Mouse (Mus musculus): ENCODE results near the gene Fam90a1a.
"Not testable (repeated sequence)": the region's sequence is repeated elsewhere in the genome, so short reads cannot be mapped to it uniquely, and the experiment has no call there.

Fam90a1a gene

DNA sequence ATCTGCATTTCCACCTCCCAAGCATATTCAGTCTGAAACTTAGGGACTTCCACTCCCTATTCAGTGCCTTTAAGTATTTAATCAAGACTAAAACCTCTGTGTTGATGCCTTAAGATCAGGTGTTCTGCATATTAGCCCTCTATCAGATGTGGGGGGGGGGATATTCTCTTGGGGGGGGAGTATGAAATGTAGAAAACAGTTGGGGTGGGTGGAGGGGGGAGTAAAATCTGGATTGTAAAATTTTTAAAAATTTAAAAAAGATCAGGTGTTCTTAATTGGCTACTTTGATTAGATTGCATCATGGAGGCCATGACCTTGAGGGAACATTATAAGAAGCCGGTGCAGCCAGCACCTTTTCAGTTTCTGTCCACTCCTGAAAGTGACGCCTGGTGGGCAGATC, at the start of gene Fam90a1a:
Gene Fam90a1a (plus strand): TSS at position 301 of the 400 bp plus-strand sequence.
- DNase-seq = no peak

DNA sequence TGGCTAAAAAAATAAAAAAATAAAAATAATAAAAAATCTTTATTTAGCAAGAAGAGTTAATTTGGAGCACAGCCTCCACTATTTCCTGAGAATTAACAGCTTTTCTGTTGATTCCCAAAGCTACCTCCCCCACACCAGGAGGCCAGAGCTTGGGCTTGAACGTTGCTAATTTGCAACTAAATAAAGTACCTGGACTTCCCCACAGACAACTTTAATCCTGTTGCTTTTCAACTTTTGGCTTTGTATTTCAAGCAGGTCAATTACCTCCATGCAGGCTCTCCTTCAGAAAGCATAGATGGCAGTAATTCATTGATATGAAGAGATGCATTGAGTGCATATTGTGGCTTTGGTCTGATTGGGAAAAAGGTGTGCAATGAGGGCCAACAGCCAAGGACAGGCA, 46.6 kb upstream of the Fam90a1a start:
- DNase-seq = no peak

DNA sequence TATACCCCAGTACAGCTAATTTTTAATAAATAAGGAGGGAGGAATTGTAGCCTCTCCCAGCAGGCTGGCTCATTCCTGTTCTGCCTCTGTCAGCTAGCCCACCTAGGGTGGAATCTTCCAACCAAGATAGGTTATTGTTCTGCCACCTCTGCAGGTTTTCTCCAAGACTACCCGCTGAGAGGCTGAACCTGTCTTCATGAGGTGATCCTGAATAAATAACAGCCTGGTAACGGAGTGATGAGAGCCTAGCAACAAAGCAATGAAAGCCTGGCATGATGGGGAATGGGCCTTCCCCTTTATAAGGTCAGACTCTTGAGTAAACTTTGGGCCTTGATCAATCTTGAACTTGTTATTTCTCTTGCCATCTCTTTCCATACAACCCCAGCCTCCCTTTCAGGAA, 46.0 kb upstream of the Fam90a1a start:
- DNase-seq = no peak

DNA sequence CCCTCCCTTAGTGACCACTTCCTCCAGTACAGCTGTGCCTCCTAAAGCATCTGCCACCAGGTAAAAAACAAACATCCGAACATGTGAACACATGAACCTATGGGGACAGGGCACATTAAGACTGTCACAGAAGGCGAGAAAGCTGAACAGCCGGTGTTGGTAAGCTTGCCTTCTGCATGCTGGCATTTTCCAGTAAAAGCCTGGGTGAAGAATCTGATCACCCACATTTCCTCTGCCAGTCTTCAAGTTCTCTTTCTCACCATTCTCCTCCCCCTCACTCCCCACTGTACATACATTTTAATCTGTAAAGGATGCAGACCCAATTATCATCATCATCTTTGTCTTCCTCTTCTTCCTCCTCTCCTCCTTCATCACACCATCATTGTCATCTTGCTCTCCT, 42.9 kb upstream of the Fam90a1a start:
- DNase-seq = no peak

DNA sequence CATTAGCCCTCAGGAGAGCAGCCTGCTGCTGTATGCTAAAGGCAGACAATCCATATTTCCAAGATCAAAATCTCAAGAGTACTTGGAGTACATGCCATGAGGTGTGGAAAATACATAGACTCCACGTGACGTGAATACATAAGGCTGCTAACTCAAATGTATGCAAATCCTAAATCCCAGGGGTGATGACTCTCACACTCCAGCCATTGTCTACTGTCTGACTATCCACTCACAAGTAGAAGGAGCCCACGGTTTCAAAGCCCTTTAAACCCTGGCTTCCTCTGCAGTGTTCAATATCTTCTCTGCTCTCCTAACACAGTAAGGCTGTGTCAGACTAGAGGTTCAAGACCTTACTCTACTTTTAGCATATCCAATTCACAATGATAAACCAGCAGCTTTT, 27.8 kb upstream of the Fam90a1a start:
- not testable (repeated sequence) for DNase-seq

DNA sequence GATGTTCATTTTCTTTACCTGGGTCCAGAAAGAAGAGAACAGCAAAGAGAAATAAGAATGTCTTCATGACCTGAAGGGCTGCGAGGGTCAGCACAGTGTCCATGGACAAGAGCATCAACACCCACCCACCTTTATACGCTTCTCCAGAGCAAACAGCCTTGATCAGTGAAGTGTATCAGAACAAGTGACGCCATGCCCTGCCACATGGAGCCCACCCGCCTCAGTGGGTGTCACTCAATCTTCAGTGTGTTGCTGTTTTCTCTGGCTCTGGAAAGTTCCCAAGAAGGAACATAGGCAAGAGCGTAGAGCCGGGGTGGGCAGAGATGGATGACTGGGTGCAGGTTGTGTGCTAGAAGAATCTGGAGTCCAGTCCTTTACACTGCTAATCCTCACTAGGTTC, 25.9 kb upstream of the Fam90a1a start, which contains the start of gene Defb15:
Gene Defb15 (minus strand): TSS at position 101 of the 400 bp plus-strand sequence.
- no peak for DNase-seq

DNA sequence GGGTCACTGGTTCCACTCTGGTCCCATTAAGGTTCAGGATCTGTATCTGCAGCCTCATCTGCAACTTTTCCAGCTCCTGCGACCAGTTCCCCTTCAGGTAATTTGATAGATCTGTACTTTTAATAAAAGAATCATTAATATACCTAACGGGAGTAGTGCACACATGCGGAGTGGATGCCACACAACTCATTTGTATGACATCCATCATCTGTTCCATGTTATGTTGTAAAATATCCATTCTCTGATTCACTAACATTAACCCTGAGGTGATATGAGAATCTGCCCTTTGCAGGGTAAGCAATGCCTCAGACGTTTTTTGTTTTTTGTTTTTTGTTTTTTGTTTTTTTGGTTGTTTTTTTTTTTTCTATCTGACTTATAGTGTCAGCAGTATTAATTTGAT, 20.5 kb upstream of the Fam90a1a start, which contains the start of gene Defb35:
Gene Defb35 (plus strand): TSS at position 301 of the 400 bp plus-strand sequence.
- DNase-seq = not testable (repeated sequence)

DNA sequence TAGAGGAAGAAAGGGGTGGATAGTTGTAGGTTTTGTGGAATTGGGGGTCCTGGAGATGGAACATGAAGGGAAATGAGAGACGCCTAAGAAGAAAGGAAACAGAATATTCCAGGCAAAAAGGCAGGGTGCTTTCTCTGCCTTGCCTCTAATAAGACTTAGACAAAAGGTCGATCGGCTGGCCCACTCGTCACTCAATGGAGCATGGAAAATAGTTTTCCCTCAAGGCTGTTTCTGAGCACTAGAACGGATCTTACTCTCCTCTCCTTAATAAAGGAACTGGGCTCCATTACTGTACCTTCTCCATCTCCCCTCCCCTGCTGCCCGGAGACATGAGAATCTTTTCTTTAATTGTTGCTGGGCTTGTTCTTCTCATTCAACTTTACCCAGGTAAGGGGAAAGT, 12.1 kb upstream of the Fam90a1a start, which contains the start of gene Defb13:
Gene Defb13 (plus strand): TSS at position 301 of the 400 bp plus-strand sequence.
- DNase-seq = no peak

DNA sequence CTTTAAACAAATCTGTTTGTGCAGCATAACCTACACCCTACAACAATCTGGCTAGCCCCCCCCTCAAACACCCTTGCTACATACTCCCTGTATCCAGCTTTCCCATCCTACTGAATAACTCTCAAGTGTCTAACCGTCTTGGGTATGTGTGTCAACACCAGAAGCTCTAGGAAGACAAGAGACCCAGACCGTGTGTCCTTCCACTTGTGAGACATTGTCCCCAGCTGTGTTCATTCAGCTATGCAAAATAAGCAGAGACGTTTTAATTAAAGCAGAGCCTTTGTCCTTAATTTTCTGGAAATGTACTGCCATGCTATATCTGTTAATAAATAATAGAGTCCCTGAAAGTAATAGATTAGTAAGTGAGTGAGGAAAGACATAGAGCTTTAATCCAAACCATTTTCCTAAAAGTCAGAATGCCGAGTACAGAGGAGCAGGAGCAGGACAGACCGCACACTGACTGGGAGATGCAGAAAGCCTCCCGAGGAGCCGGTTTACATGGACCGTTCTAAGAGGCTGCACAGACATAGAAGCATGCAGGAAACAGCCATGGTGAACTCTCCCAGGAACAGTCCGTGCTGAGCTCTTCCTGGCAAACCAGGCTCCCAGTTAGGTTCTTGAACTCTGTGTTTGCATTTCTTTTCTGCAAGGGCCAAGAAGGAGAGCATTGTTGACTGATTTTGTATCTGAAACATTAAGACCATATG, 11.1 kb upstream of the Fam90a1a start:
- no peak for DNase-seq

DNA sequence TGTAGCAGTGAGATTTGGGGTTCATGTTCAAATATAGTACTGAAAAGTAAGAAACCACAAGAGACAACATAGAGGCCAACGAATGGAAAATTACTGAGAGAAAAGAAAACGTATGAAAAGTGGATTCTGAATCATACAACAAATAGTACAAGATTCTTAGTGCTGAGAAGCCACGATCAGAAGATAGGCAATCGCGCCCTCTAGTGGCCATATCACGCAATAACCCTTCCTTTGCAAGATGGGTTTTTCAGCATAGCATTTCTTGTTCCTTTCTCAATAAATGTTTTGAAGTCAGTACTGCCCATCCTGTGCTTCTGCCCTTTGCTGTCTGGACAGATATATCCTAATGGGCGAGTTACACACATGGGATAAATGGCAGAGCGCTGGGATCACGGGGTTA, 3.2 kb upstream of the Fam90a1a start:
- peak; percentile 66 for DNase-seq

DNA sequence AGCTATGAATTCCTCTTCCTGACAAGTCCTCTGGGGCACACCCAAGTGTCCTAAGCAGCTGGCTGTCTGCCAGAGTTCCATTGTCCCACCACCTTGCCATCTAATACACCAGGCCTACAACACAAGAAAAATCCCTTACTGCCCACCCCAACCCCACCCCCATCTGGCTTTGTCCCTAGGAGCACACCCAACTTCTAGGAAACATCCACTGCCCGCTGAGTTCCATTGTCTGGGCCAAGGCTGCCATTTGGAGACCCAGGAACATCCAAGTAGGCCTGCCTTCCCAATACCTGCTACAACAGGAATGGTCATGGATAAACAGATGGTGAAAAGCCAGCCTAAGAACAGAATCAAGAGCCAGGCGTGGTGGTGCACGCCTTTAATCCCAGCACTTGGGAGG, 2.2 kb upstream of the Fam90a1a start:
- DNase-seq = no peak

DNA sequence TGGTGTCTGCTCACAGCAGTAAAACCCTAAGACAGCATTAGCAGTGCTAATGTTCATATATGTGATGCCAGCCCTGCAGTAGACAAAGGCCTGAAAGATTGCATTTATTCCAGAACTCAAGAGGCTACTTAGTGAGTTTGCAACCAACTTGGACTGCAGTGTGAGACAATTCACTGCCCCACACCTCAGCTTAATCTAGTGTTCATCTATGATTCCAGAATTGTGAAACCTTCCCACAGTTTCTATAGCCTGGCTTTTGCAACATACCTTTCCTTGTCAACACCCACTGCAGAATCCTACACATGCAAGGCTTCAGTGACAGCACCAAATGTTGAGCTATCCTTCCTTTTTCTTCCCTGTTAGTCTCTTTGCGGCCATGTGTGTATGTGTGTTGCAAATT, 8.1 kb downstream of the Fam90a1a start:
- DNase-seq = no peak

DNA sequence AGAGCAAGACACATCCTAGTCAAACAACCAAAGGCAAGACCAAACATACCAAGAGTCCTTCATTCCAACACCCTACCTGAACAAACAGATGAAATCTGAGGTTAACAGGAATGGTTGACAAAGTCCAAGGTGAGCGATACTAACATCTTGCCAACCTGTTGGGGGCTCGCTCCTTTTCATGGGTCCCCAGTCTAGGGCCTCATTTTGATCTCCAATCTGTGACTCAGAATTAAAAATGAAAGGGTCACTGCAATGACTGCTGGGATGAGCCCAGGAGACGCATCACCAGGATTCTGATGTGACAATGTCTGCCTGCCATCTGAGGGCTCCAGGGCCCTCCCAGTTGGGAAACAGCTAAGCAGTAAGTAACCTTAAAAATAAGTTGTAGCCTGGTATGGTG, 11.0 kb downstream of the Fam90a1a start, which contains the start of gene Ccdc70:
Gene Ccdc70 (plus strand): TSS at position 301 of the 400 bp plus-strand sequence.
- DNase-seq = no peak

DNA sequence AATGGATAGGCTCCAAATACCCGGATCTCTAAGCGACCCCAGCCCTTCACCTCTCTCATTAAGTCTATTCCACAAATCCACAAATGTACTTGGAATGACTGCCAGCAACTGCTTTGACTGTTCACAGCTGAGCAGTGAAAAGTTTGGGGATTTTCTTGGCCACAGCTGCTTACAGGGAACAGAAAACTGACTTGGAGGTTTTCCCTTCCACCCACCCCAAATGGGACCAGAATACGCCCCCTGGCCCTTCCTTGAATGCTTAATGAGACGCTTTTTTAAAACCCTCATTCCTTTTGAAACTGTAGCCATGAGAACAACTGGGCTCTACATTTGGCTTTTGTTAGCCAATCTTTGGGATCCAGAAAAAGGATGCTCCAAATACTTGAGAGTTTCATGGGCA, 19.7 kb downstream of the Fam90a1a start:
- DNase-seq = no peak

DNA sequence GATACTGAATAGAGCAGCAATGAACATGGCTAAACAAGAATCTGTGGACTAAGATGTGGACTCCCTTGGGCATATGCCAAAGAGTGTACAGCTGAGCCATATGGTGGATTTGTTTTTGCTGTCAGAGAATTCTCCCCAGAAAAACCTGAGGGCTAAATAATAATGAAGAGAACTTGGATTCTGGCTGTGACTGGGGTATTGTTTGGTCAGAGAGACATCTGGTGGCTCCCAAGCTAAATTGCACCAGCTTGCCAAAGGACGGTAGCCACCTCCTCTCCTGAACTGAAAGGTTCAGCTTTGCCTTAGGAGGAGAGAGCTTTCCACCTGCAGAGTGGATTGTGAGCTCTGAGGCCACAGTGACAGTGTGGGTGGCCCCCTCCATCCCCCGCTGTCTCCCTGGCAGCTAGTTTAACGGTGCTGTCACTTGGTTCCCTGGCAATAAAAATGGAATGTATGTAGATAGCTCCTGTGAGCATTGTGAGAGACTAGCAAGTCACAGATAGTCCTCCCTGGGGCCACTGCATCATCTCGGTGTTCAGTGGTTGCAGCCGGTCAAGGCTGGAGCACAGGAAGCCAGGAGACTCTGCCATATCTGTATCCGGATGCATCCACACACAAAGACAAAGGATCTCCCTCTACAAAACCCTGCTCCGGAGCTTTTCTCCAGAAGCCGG, 23.3 kb downstream of the Fam90a1a start:
- no peak for DNase-seq

DNA sequence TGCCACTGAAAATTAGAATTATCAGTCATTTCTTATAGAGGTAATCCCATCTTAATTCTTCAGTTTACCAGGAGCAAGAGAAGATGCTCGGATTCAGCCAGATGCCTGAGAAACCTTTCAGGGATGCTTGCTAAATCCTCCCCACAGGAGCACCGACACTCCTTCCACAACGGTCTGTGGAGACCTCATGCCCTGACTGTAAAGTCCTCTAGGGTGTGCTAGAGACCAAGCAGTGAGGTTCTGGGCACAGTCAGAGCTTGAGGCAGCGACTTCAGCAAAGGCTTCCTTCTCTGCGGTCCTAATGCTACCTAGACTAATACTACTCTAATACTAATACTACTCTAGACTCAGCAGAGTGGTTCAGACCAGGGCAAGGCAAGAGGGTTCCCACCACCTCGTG, 33.7 kb downstream of the Fam90a1a start:
- DNase-seq = peak; percentile 40

DNA sequence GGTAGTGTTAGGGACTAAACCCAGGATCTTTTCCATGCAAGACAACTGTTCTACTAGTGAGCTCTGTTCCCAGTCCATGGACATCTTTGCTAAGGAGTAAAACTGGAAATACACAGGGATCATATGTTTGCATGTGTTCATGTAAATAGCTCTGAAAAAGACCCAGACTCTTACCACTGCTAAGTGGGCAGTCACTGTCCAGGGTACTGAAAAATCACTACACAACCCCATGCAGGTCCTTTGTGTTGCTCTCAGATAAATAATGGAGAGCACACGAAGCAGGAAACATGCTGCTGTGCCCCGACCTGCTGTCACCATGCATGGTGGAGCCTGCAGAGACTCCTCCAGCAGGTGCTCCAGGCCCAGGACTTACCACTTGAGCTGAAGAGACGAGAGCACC, 36.7 kb downstream of the Fam90a1a start:
- DNase-seq = no peak

DNA sequence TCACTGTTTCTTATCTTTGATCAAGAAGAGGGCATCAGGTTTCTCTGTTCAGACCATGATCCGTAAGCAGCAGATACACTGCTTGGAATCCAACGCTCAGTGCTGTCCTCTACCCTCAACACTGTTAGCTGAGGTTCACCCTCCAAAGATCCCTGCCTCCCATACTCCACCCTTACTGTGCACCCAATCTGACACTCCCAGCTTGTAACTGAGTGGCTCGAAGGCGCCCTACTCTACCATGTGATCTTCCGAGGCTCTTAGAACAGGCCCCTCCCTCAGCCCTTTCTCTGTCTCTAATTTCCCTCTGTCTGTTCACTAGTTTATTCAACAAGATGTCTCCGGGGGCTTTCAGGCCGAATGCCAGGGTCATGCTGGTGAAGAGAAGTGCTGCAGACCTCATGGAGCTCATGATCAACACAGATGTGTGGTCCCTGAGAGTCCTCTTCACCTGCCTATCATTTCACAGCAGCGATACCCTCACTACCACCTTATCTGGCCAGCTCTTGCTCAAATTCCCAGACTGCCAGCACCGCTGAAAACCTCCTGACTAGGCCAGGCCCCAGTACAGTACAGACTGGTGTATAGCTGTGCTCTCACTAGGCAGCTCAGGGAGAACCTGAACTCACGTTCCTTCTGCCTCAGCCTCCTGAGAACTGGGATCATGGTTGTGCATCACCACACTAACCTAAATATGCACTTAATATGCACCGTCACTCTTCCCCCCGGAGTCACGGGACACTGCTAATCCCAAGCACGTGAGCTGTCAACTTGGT, 46.4 kb downstream of the Fam90a1a start:
- DNase-seq = no peak

DNA sequence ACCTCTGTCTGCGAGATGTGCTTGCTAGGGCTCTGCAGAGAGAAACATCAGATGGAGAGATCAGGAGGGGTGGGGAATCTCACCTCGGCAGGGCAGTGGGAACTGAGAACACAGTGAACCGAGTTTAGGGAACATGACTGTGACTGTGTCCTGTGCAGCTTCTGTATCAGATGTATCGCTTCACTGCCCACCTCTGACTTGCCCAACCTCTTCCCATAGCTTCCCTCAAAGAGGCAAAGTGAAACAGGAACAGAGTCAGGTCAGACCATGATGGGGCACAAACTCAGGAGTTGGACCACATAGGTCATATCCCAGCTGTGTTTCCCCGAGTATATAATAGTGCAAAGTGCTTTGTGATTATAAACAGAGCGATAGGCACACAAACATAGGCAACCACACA, 47.9 kb downstream of the Fam90a1a start:
- no peak for DNase-seq

DNA sequence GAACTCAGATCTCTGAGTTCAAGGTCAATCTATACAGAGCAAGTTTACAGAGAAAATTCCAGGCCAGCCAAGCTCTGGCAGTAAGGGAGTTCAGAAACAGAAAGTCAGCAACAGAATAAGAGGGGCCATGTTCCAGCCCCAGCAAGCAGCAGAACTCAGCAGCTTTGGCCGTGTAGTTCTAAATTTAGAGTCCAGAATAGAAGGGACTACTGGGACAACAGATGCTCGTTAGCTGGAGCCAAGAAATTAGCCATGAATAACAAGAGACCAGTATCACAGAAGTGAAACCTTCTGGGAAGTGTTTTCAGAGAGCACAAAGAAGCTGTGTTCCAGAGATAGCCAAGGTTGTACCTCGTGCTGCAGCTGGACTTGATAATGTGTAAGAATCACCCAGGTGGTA, 50.9 kb downstream of the Fam90a1a start:
- no peak for DNase-seq

DNA sequence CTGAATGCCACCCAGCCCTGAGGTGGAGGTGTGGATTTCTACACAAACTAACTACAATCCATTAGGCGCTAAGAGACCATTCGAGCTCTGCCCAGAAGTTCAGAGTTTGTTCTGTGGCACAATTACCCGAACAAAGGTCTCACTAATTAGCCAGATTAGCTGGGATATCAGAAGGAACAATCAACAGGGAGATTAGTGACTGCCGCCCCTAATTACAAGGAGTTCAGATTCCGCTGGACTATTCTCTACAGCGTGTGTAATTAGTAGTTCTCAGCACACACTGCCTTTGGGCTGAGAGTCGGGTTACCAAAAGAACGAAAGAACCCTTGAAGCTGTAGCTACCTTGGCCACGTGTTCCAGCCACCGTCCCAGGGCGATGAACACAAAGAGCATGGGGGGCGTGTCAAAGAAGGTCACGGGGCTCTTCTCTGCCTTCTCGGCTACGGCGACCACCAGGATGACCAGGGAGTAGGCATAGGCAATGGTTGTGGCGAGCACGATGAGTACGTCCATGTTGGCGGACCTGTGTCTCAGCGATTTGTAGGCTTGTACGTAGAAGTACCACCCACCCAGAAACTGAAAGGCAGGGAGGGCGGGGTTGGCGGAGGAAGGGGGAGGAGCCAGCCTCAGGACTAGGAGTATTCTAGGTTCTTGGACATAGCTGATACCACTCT, 54.7 kb downstream of the Fam90a1a start:
- DNase-seq = peak; percentile 48

Measured in right cerebral cortex, postnatal 4 days (tissue).